Mouse (Mus musculus) neural tube, embryonic 12.5 days (tissue): Measurements from ENCODE around the gene Flnb. TPM values are rescaled to one million over a fixed set of nuclear protein-coding genes. Genes with fewer than 3 reads are reported as not detected.

Experiments
- ATAC-seq: fragments of 200-750 bp; cut with Nextera tagmentation; 2 replicates; pipeline ENCODE4 v1.8.0; 2017; ENCODE audit warnings: low read depth, mild to moderate bottlenecking, moderate TSS enrichment, moderate library complexity; ENCODE audit not compliant: low FRiP score
- H3K27ac ChIP-seq: fragments of 300-500 bp; sonication (generic); 2 replicates; pipeline ENCODE4 v1.5.1; 2016
- H3K27me3 ChIP-seq: fragments of 300-500 bp; sonication (generic); replicated peaks from 2 replicates; pipeline ENCODE4 v1.6.1; 2016; ENCODE audit warnings: mild to moderate bottlenecking
- H3K36me3 ChIP-seq: fragments of 300-500 bp; sonication (generic); 2 replicates; pipeline ENCODE4 v1.6.1; 2016; ENCODE audit warnings: mild to moderate bottlenecking
- H3K4me1 ChIP-seq: fragments of 300-500 bp; sonication (generic); 2 replicates; pipeline ENCODE4 v1.6.1; 2016
- H3K4me2 ChIP-seq: fragments of 300-500 bp; sonication (generic); replicated peaks from 2 replicates; pipeline ENCODE4 v1.6.1; 2016; ENCODE audit warnings: mild to moderate bottlenecking
- H3K4me3 ChIP-seq: fragments of 300-500 bp; sonication (generic); 2 replicates; pipeline ENCODE4 v1.5.1; 2016
- H3K9ac ChIP-seq: fragments of 300-500 bp; sonication (generic); 2 replicates; pipeline ENCODE4 v1.6.1; 2016; ENCODE audit warnings: mild to moderate bottlenecking
- H3K9me3 ChIP-seq: fragments of 300-500 bp; sonication (generic); 2 replicates; pipeline ENCODE4 v1.6.1; 2016; ENCODE audit warnings: mild to moderate bottlenecking
- WGBS: fragments of 180-500 bp; shearing (Covaris S2); methylation state at CpG from one replicate; pipeline ENCODE4 v1.1.7; 2016; 5-methylcytosine and 5-hydroxymethylcytosine counted together
- polyA plus RNA-seq: library from polyadenylated mRNA; unstranded; fragments of >200 nt; fragmentation: Nextera tagmentation; extraction: Ambion mirVana; gene quantifications from 2 replicates; pipeline ENCODE4 v1.2.1, GENCODE M21; 2016

The Flnb gene
- polyA plus RNA-seq, 1 experiment from 2014 or later = 16.8 TPM

- Histone ChIP-seq H3K27me3 (no peaks in the 10 kb centered on the region), H3K9ac (no peak overlapping the region), H3K9me3 (no peaks in the 10 kb centered on the region), H3K36me3 (no peaks in the 10 kb centered on the region), H3K4me3 (no peak overlapping the region), H3K4me2 (no peak overlapping the region), H3K4me1 (no peaks in the 10 kb centered on the region), H3K27ac (no peak overlapping the region)
- ATAC-seq = no peak
- 76% methylated on average over 4 of the region's 4 CpGs for WGBS
Measured at GRCm38 (mm10) chr14:7807711-7808110, 10.0 kb upstream of the Flnb start.

DNA sequence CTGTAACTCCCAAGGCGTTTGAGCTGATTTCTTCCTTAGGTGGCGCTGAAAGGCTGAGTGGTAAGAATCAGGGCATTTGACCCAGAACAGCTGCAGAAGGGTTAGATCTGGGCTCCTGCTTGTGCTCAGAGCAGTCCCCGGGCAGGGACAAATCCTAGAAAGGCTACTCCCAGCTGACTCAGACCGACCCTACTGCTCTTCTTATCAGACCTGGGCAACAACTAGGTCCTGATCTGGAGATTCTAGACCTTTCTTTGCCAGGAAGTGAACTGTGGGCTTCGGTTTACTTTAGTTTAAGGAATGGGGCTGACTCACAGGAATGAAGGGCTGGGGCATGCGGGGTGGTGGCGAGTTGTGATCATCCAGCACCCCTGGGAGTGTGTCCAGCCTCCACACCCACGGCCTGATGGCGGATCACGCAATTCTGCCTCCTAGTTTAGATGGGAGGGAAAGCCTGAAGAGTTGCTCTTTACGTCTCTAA lies 9.2 kb upstream of the Flnb start:
- Histone ChIP-seq H3K4me1 (no peaks in the 10 kb centered on the region), H3K27ac (no peak overlapping the region), H3K4me3 (no peak overlapping the region), H3K9me3 (no peaks in the 10 kb centered on the region), H3K4me2 (no peak overlapping the region), H3K27me3 (no peaks in the 10 kb centered on the region), H3K9ac (no peak overlapping the region), H3K36me3 (no peaks in the 10 kb centered on the region)
- 75% methylated on average over 11 of the region's 11 CpGs for WGBS
- ATAC-seq = no peak

DNA sequence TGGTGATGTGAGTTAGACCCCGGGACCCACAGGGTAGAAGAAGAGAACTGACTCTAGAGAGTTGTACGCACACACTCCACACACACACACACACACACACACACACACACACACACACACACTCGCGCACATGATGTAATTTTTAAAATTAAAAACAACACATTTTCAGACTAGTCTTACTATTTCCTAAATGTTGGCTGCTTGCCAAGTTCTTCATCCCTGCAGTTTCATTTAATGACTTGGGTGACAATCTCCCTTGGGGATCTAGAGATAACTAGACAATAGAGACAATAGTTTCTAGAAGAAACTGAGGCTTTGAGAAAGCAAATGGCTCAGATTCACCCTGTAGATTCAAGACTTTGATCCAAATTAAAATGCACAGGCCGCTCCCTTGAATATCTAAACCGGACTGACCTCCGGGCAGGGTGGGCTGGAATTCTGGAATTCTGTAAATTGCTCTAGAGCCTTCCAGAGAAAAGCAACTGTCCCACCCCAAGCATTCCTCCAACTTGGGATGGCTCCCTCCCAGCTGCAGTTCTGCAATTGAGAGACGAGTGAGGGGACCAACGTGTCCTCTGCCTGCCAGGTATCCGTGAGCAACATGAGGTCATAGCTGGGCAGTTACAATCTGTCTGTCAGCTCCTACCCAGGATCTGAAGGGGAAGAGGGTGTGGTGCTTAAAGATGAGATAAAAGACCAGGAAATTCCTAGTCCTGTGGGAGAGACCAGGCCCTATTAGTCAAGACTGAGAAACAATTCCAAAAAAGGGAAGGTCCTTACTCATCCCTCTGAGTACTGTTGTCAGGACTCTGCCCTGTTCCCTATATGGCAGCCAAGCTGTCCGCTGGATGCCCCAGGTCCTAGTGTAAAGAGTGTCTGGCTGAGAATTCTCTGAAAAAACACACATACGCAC lies 8.5 kb upstream of the Flnb start:
- WGBS = 88% methylated on average over 12 of the region's 12 CpGs

DNA sequence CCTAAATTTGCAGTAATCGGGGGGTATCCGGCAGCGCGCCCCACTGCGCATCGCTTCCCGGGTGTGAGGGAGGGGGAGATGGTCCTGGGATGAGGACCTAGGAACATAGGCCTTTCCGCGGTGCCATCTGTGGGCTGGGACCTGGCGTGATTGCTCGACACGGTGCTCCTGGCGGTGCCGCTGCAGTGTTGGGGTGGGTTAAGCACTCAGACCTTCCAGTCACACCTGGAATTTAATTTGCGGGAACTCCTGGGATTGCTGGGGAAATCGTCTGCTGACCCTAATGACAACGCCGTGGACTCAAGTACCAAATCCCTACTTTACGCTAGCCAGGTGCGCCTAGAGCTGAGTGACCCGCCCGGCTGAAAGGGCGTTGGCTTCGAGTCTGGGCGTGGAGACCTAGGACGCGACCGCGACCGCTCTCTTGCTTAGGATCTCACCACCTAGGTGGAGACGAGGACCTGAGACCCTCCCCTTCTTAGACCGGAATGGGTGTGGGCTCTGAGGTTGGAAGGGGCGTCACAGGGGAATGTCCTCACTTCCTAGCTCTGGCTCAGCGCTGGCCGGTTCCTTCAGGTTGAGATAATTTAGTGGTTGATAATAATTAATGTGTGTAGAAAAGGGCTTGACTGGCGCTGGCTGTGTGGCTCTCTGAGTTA lies 835 bp downstream of the Flnb start:
- peak; percentile 55 for ATAC-seq
- H3K36me3 ChIP-seq = no peaks in the 10 kb centered on the region
- peaks cover 36% of the 10 kb centered on the region for H3K4me1 ChIP-seq
- peak overlapping the region; percentile 93 for H3K4me2 ChIP-seq
- peak overlapping the region; percentile 70 for H3K4me3 ChIP-seq
- no peaks in the 10 kb centered on the region for H3K9me3 ChIP-seq
- no peak overlapping the region for H3K27ac ChIP-seq
- no peaks in the 10 kb centered on the region for H3K27me3 ChIP-seq
- H3K9ac ChIP-seq = peak overlapping the region; percentile 75
- WGBS = under 1% methylated on average over 36 of the region's 36 CpGs

More for the DNA sequence above, 8.5 kb upstream of the Flnb start:
- Histone ChIP-seq H3K4me2 (no peak overlapping the region), H3K27ac (no peak overlapping the region), H3K4me3 (no peak overlapping the region), H3K36me3 (no peaks in the 10 kb centered on the region), H3K9me3 (no peaks in the 10 kb centered on the region), H3K4me1 (no peaks in the 10 kb centered on the region), H3K27me3 (no peaks in the 10 kb centered on the region), H3K9ac (no peak overlapping the region)
- no peak for ATAC-seq

- H3K36me3 ChIP-seq = no peaks in the 10 kb centered on the region
- peak overlapping the region; percentile 70 for H3K4me3 ChIP-seq
- no peak overlapping the region for H3K27ac ChIP-seq
- ATAC-seq = no peak
- no peaks in the 10 kb centered on the region for H3K9me3 ChIP-seq
- H3K27me3 ChIP-seq = no peaks in the 10 kb centered on the region
- peaks cover 36% of the 10 kb centered on the region for H3K4me1 ChIP-seq
- H3K4me2 ChIP-seq = peak overlapping the region; percentile 93
- WGBS = 78% methylated on average over 5 of the region's 5 CpGs
- peak overlapping the region; percentile 75; the same call in 1 of the 2 replicates for H3K9ac ChIP-seq
Measured at GRCm38 (mm10) chr14:7819446-7819845, 1.7 kb downstream of the Flnb start.

DNA sequence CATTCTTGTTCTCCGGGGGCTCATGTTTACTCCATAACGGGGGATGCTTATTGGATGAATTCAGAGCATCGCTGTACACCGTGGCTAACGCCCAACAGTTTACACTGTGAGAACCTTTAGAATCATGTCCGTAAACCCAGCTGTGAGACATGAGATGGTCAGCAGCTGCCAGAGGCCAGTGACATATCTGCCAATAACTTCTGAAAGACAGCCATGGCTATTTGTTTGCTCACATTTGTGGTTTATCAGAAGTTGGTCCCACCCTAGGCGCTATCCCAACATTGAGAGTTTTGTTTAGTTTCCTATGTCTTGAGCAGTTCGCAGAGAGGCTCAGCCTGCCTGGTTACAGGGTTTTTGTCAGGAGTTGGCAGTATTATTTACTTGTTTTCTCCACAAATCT lies 3.6 kb downstream of the Flnb start:
- Histone ChIP-seq H3K27me3 (no peaks in the 10 kb centered on the region), H3K4me3 (no peak overlapping the region), H3K27ac (no peak overlapping the region), H3K4me2 (peak overlapping the region; percentile 93), H3K4me1 (peaks cover 50% of the 10 kb centered on the region), H3K9me3 (no peaks in the 10 kb centered on the region), H3K36me3 (no peaks in the 10 kb centered on the region), H3K9ac (no peak overlapping the region)
- no peak for ATAC-seq
- WGBS = 69% methylated on average over 8 of the region's 8 CpGs

- H3K9me3 ChIP-seq = no peaks in the 10 kb centered on the region
- H3K4me1 ChIP-seq = peaks cover 52% of the 10 kb centered on the region
- 44% methylated on average over 7 of the region's 7 CpGs for WGBS
- no peak overlapping the region for H3K4me2 ChIP-seq
- no peak overlapping the region for H3K9ac ChIP-seq
- no peak overlapping the region for H3K27ac ChIP-seq
- H3K27me3 ChIP-seq = no peaks in the 10 kb centered on the region
- no peaks in the 10 kb centered on the region for H3K36me3 ChIP-seq
- H3K4me3 ChIP-seq = no peak overlapping the region
- ATAC-seq = no peak
Measured at GRCm38 (mm10) chr14:7822693-7823092, 4.9 kb downstream of the Flnb start.

- no peak for ATAC-seq
- no peaks in the 10 kb centered on the region for H3K9me3 ChIP-seq
- H3K4me3 ChIP-seq = no peak overlapping the region
- H3K27me3 ChIP-seq = no peaks in the 10 kb centered on the region
- H3K27ac ChIP-seq = no peak overlapping the region
- H3K9ac ChIP-seq = no peak overlapping the region
- H3K4me1 ChIP-seq = peaks cover 40% of the 10 kb centered on the region
- H3K4me2 ChIP-seq = no peak overlapping the region
- 76% methylated on average over 8 of the region's 8 CpGs for WGBS
- H3K36me3 ChIP-seq = no peaks in the 10 kb centered on the region
Measured at GRCm38 (mm10) chr14:7824651-7825268, 7.0 kb downstream of the Flnb start.

- Histone ChIP-seq H3K4me1 (peaks cover 28% of the 10 kb centered on the region), H3K9me3 (0 out of 2 replicates have a peak, but pooled peaks cover 4% of the 10 kb centered on the region), H3K4me2 (no peak overlapping the region; the same call in 1 of the 2 replicates), H3K4me3 (no peak overlapping the region), H3K27me3 (no peaks in the 10 kb centered on the region), H3K27ac (no peak overlapping the region), H3K36me3 (no peaks in the 10 kb centered on the region), H3K9ac (no peak overlapping the region)
- 23% methylated on average over 10 of the region's 10 CpGs for WGBS
- peak; percentile 44; the same call in 1 of the 2 replicates for ATAC-seq
Measured at GRCm38 (mm10) chr14:7826151-7826937, 8.6 kb downstream of the Flnb start.

DNA sequence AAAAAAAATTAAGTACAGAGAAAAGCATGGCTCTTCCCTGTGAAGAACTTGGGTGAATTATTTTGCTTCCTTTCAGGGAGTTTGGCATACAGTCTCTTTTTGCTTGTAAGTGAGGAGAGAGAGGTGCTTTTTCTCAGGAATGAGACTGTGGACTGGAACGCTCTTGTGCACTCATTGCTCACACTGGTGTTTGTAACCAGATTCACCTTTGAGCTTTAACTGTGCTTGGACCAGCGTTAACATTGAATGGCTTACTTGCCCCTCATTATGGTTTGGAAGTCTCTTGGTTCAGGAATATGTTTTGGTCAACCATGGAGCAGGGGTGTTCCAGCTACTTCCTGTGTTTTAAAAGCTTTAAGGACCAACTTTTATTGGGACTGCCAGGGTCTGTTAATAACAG lies 11.4 kb downstream of the Flnb start:
- Histone ChIP-seq H3K9ac (no peak overlapping the region), H3K27me3 (no peaks in the 10 kb centered on the region), H3K36me3 (no peaks in the 10 kb centered on the region), H3K27ac (no peak overlapping the region), H3K9me3 (0 out of 2 replicates have a peak, but pooled peaks cover 4% of the 10 kb centered on the region), H3K4me2 (no peak overlapping the region), H3K4me3 (no peak overlapping the region), H3K4me1 (peaks cover 23% of the 10 kb centered on the region)
- ATAC-seq = no peak
- 76% methylated on average over 2 of the region's 2 CpGs for WGBS

- Histone ChIP-seq H3K4me3 (no peak overlapping the region), H3K27ac (no peak overlapping the region), H3K27me3 (no peaks in the 10 kb centered on the region), H3K4me1 (peaks cover 6% of the 10 kb centered on the region), H3K36me3 (no peaks in the 10 kb centered on the region), H3K9me3 (0 out of 2 replicates have a peak, but pooled peaks cover 4% of the 10 kb centered on the region), H3K4me2 (no peak overlapping the region), H3K9ac (no peak overlapping the region)
- ATAC-seq = no peak
- WGBS = 61% methylated on average over 1 of the region's 1 CpGs
Measured at GRCm38 (mm10) chr14:7831770-7832439, 14.1 kb downstream of the Flnb start.
